Mouse (Mus musculus): ENCODE measurements around the gene Blm. TPM values are rescaled to one million over a fixed set of nuclear protein-coding genes. Genes with fewer than 3 reads are reported as not detected.

Blm gene
- polyA plus RNA-seq, 1 experiment from 2014 or later, result 27.1 TPM

- no peak overlapping the region for H3K4me2 ChIP-seq
- H3K4me1 ChIP-seq, result peaks cover 4% of the 10 kb centered on the region; the same call in 1 of the 2 replicates
- WGBS, result 70% methylated on average over 4 of the region's 4 CpGs
- H3K36me3 ChIP-seq, result peaks cover 55% of the 10 kb centered on the region
- no peak for ATAC-seq (replicated peaks; ENCODE audit: low FRiP score)
- H3K4me3 ChIP-seq (replicated peaks), result no peak overlapping the region
- H3K27ac ChIP-seq, result no peak overlapping the region
- no peak overlapping the region for H3K9ac ChIP-seq
- no peaks in the 10 kb centered on the region for H3K9me3 ChIP-seq (replicated peaks)
- H3K27me3 ChIP-seq, result no peaks in the 10 kb centered on the region
These were observed 79.3 kb downstream of the Blm start for GRCm38 (mm10) chr7:80455505-80456160.

GRCm38 (mm10) chr7:80454786-80455185, 80.1 kb downstream of the Blm start:
- no peak overlapping the region for H3K27ac ChIP-seq
- WGBS, result 86% methylated on average over 2 of the region's 2 CpGs
- H3K4me2 ChIP-seq, result no peak overlapping the region
- ATAC-seq (replicated peaks; ENCODE audit: low FRiP score), result no peak
- H3K9ac ChIP-seq, result no peak overlapping the region
- no peak overlapping the region for H3K4me3 ChIP-seq (replicated peaks)
- H3K36me3 ChIP-seq, result peaks cover 46% of the 10 kb centered on the region
- no peaks in the 10 kb centered on the region for H3K9me3 ChIP-seq (replicated peaks)
- H3K4me1 ChIP-seq, result peaks cover 4% of the 10 kb centered on the region; the same call in 1 of the 2 replicates
- H3K27me3 ChIP-seq, result no peaks in the 10 kb centered on the region

- Histone ChIP-seq H3K4me1 (peaks cover 4% of the 10 kb centered on the region; the same call in 1 of the 2 replicates), H3K4me3 (replicated peaks) (no peak overlapping the region), H3K27me3 (no peaks in the 10 kb centered on the region), H3K36me3 (peaks cover 39% of the 10 kb centered on the region), H3K4me2 (no peak overlapping the region), H3K9ac (no peak overlapping the region), H3K9me3 (replicated peaks) (no peaks in the 10 kb centered on the region), H3K27ac (no peak overlapping the region)
- no peak for ATAC-seq (replicated peaks; ENCODE audit: low FRiP score)
- 94% methylated on average over 5 of the region's 5 CpGs for WGBS
These were observed 80.9 kb downstream of the Blm start for GRCm38 (mm10) chr7:80453997-80454396.

- H3K4me2 ChIP-seq, result no peak overlapping the region
- ATAC-seq (replicated peaks; ENCODE audit: low FRiP score), result no peak
- 96% methylated on average over 3 of the region's 3 CpGs for WGBS
These were observed 81.8 kb downstream of the Blm start for GRCm38 (mm10) chr7:80453121-80453520.

GRCm38 (mm10) chr7:80452241-80452640, 82.7 kb downstream of the Blm start:
- 95% methylated on average over 5 of the region's 5 CpGs for WGBS
- no peak for ATAC-seq (replicated peaks; ENCODE audit: low FRiP score)
- no peak overlapping the region for H3K9ac ChIP-seq

More at GRCm38 (mm10) chr7:80453121-80453520, 81.8 kb downstream of the Blm start:
- H3K4me1 ChIP-seq, result peaks cover 4% of the 10 kb centered on the region; the same call in 1 of the 2 replicates
- peaks cover 36% of the 10 kb centered on the region for H3K36me3 ChIP-seq
- no peak overlapping the region for H3K27ac ChIP-seq
- no peak overlapping the region for H3K9ac ChIP-seq
- no peaks in the 10 kb centered on the region for H3K27me3 ChIP-seq
- no peak overlapping the region for H3K4me3 ChIP-seq (replicated peaks)
- no peaks in the 10 kb centered on the region for H3K9me3 ChIP-seq (replicated peaks)

GRCm38 (mm10) chr7:80451550-80452232, 83.2 kb downstream of the Blm start:
- Histone ChIP-seq H3K27me3 (no peaks in the 10 kb centered on the region), H3K4me3 (replicated peaks) (no peak overlapping the region), H3K4me1 (no peaks in the 10 kb centered on the region), H3K27ac (no peak overlapping the region), H3K36me3 (peaks cover 30% of the 10 kb centered on the region), H3K4me2 (no peak overlapping the region), H3K9ac (no peak overlapping the region), H3K9me3 (replicated peaks) (no peaks in the 10 kb centered on the region)
- ATAC-seq (replicated peaks; ENCODE audit: low FRiP score), result no peak
- WGBS, result 66% methylated on average over 3 of the region's 3 CpGs

More at GRCm38 (mm10) chr7:80452241-80452640, 82.7 kb downstream of the Blm start:
- H3K36me3 ChIP-seq, result peaks cover 35% of the 10 kb centered on the region
- no peak overlapping the region for H3K27ac ChIP-seq
- 0 out of 2 replicates have a peak, but pooled peaks cover 3% of the 10 kb centered on the region for H3K4me1 ChIP-seq
- no peak overlapping the region for H3K4me2 ChIP-seq
- no peak overlapping the region for H3K4me3 ChIP-seq (replicated peaks)
- no peaks in the 10 kb centered on the region for H3K27me3 ChIP-seq
- no peaks in the 10 kb centered on the region for H3K9me3 ChIP-seq (replicated peaks)

- Histone ChIP-seq H3K27me3 (no peaks in the 10 kb centered on the region), H3K9ac (no peak overlapping the region), H3K36me3 (peaks cover 24% of the 10 kb centered on the region), H3K4me3 (replicated peaks) (no peak overlapping the region), H3K27ac (no peak overlapping the region), H3K9me3 (replicated peaks) (no peaks in the 10 kb centered on the region), H3K4me2 (no peak overlapping the region), H3K4me1 (peaks cover 5% of the 10 kb centered on the region; the same call in 1 of the 2 replicates)
- WGBS, result 65% methylated on average over 4 of the region's 4 CpGs
- ATAC-seq (replicated peaks; ENCODE audit: low FRiP score), result no peak
These were observed 84.6 kb downstream of the Blm start for GRCm38 (mm10) chr7:80450354-80450753.

- no peak overlapping the region for H3K27ac ChIP-seq
- H3K27me3 ChIP-seq, result no peaks in the 10 kb centered on the region
- H3K4me2 ChIP-seq, result no peak overlapping the region
- no peak overlapping the region for H3K4me3 ChIP-seq (replicated peaks)
- peaks cover 18% of the 10 kb centered on the region for H3K36me3 ChIP-seq
- H3K4me1 ChIP-seq, result peaks cover 8% of the 10 kb centered on the region; the same call in 1 of the 2 replicates
- H3K9me3 ChIP-seq (replicated peaks), result no peaks in the 10 kb centered on the region
- ATAC-seq (replicated peaks; ENCODE audit: low FRiP score), result no peak
- H3K9ac ChIP-seq, result no peak overlapping the region
- WGBS, result 83% methylated on average over 6 of the region's 6 CpGs
These were observed 85.3 kb downstream of the Blm start for GRCm38 (mm10) chr7:80449620-80450091.

GRCm38 (mm10) chr7:80447336-80447735, 87.6 kb downstream of the Blm start:
- no peak overlapping the region for H3K9ac ChIP-seq
- H3K9me3 ChIP-seq (replicated peaks), result no peaks in the 10 kb centered on the region
- no peaks in the 10 kb centered on the region for H3K36me3 ChIP-seq
- no peak overlapping the region for H3K4me2 ChIP-seq
- no peak overlapping the region for H3K4me3 ChIP-seq (replicated peaks)
- ATAC-seq (replicated peaks; ENCODE audit: low FRiP score), result no peak
- H3K27me3 ChIP-seq, result no peaks in the 10 kb centered on the region
- H3K4me1 ChIP-seq, result peaks cover 18% of the 10 kb centered on the region
- H3K27ac ChIP-seq, result no peak overlapping the region
- 91% methylated on average over 8 of the region's 8 CpGs for WGBS

- H3K36me3 ChIP-seq, result no peaks in the 10 kb centered on the region
- no peak overlapping the region for H3K9ac ChIP-seq
- ATAC-seq (replicated peaks; ENCODE audit: low FRiP score), result no peak
- no peaks in the 10 kb centered on the region for H3K27me3 ChIP-seq
- peaks cover 25% of the 10 kb centered on the region for H3K4me1 ChIP-seq
- H3K9me3 ChIP-seq (replicated peaks), result no peaks in the 10 kb centered on the region
- H3K4me2 ChIP-seq, result no peak overlapping the region
- 79% methylated on average over 7 of the region's 7 CpGs for WGBS
- H3K4me3 ChIP-seq (replicated peaks), result no peak overlapping the region
- no peak overlapping the region for H3K27ac ChIP-seq
These were observed 88.6 kb downstream of the Blm start for GRCm38 (mm10) chr7:80446221-80446878.

- no peak for ATAC-seq (replicated peaks; ENCODE audit: low FRiP score)
- no peak overlapping the region for H3K4me2 ChIP-seq
- H3K4me1 ChIP-seq, result peaks cover 27% of the 10 kb centered on the region
- no peaks in the 10 kb centered on the region for H3K27me3 ChIP-seq
- no peak overlapping the region for H3K27ac ChIP-seq
- no peaks in the 10 kb centered on the region for H3K36me3 ChIP-seq
- H3K9ac ChIP-seq, result no peak overlapping the region; the same call in 1 of the 2 replicates
- WGBS, result 40% methylated on average over 6 of the region's 6 CpGs
- no peaks in the 10 kb centered on the region for H3K9me3 ChIP-seq (replicated peaks)
- H3K4me3 ChIP-seq (replicated peaks), result no peak overlapping the region
These were observed 89.4 kb downstream of the Blm start for GRCm38 (mm10) chr7:80445492-80445891.
